Mouse (Mus musculus): ENCODE data around the gene Rtkn2. TPM values are rescaled to one million over a fixed set of nuclear protein-coding genes. Genes with fewer than 3 reads are reported as not detected.

The Rtkn2 gene
- polyA plus RNA-seq, 1 experiment from 2014 or later = 7.9 TPM

- H3K27me3 ChIP-seq = no peaks in the 10 kb centered on the region
- no peaks in the 10 kb centered on the region for H3K9me3 ChIP-seq (replicated peaks)
- ATAC-seq (ENCODE audit: insufficient number of reproducible peaks, low FRiP score, low TSS enrichment, low read depth) = no peak
- no peak overlapping the region for H3K4me3 ChIP-seq (replicated peaks)
- no peak overlapping the region for H3K9ac ChIP-seq
- H3K36me3 ChIP-seq = no peaks in the 10 kb centered on the region
- WGBS = 75% methylated on average over 8 of the region's 8 CpGs
- no peak overlapping the region for H3K4me2 ChIP-seq (replicated peaks)
- no peak overlapping the region for H3K27ac ChIP-seq (replicated peaks)
- no peaks in the 10 kb centered on the region for H3K4me1 ChIP-seq
Measured at GRCm38 (mm10) chr10:67964060-67964459, 15.3 kb upstream of the Rtkn2 start.

GRCm38 (mm10) chr10:67965251-67965986 lies 14.0 kb upstream of the Rtkn2 start:
- WGBS = 81% methylated on average over 4 of the region's 4 CpGs
- no peaks in the 10 kb centered on the region for H3K4me1 ChIP-seq

GRCm38 (mm10) chr10:67966102-67966501 lies 13.3 kb upstream of the Rtkn2 start:
- 25% methylated on average over 6 of the region's 6 CpGs for WGBS
- Histone ChIP-seq H3K27me3 (no peaks in the 10 kb centered on the region), H3K9ac (no peak overlapping the region), H3K27ac (replicated peaks) (0 out of 2 replicates have a peak overlapping the region, but pooled peaks have one; percentile 18), H3K4me1 (0 out of 2 replicates have a peak, but pooled peaks cover under 1% of the 10 kb centered on the region), H3K4me3 (replicated peaks) (no peak overlapping the region), H3K9me3 (replicated peaks) (no peaks in the 10 kb centered on the region), H3K36me3 (no peaks in the 10 kb centered on the region), H3K4me2 (replicated peaks) (no peak overlapping the region)
- no peak for ATAC-seq (ENCODE audit: insufficient number of reproducible peaks, low FRiP score, low TSS enrichment, low read depth)

More at GRCm38 (mm10) chr10:67965251-67965986, 14.0 kb upstream of the Rtkn2 start:
- H3K36me3 ChIP-seq = no peaks in the 10 kb centered on the region
- H3K4me3 ChIP-seq (replicated peaks) = no peak overlapping the region
- ATAC-seq (ENCODE audit: insufficient number of reproducible peaks, low FRiP score, low TSS enrichment, low read depth) = no peak
- H3K9ac ChIP-seq = no peak overlapping the region
- H3K4me2 ChIP-seq (replicated peaks) = no peak overlapping the region
- 0 out of 2 replicates have a peak overlapping the region, but pooled peaks have one; percentile 18 for H3K27ac ChIP-seq (replicated peaks)
- no peaks in the 10 kb centered on the region for H3K9me3 ChIP-seq (replicated peaks)
- no peaks in the 10 kb centered on the region for H3K27me3 ChIP-seq

- Histone ChIP-seq H3K9ac (no peak overlapping the region), H3K4me1 (0 out of 2 replicates have a peak, but pooled peaks cover 5% of the 10 kb centered on the region), H3K36me3 (no peaks in the 10 kb centered on the region), H3K27me3 (no peaks in the 10 kb centered on the region), H3K4me3 (replicated peaks) (no peak overlapping the region), H3K4me2 (replicated peaks) (no peak overlapping the region), H3K9me3 (replicated peaks) (no peaks in the 10 kb centered on the region), H3K27ac (replicated peaks) (no peak overlapping the region)
- no peak for ATAC-seq (ENCODE audit: insufficient number of reproducible peaks, low FRiP score, low TSS enrichment, low read depth)
- 76% methylated on average over 2 of the region's 2 CpGs for WGBS
Measured at GRCm38 (mm10) chr10:67966983-67967382, 12.4 kb upstream of the Rtkn2 start.

- Histone ChIP-seq H3K9ac (no peak overlapping the region), H3K4me2 (replicated peaks) (no peak overlapping the region), H3K36me3 (no peaks in the 10 kb centered on the region), H3K4me1 (0 out of 2 replicates have a peak, but pooled peaks cover 5% of the 10 kb centered on the region), H3K4me3 (replicated peaks) (no peak overlapping the region), H3K27me3 (no peaks in the 10 kb centered on the region), H3K27ac (replicated peaks) (no peak overlapping the region), H3K9me3 (replicated peaks) (no peaks in the 10 kb centered on the region)
- WGBS = 37% methylated on average over 11 of the region's 11 CpGs
- ATAC-seq (ENCODE audit: insufficient number of reproducible peaks, low FRiP score, low TSS enrichment, low read depth) = no peak
Measured at GRCm38 (mm10) chr10:67971166-67971796, 8.1 kb upstream of the Rtkn2 start.

GRCm38 (mm10) chr10:67977271-67977670 lies 2.1 kb upstream of the Rtkn2 start:
- H3K4me1 ChIP-seq = peaks cover 10% of the 10 kb centered on the region
- H3K9me3 ChIP-seq (replicated peaks) = no peaks in the 10 kb centered on the region
- H3K4me2 ChIP-seq (replicated peaks) = no peak overlapping the region
- H3K36me3 ChIP-seq = no peaks in the 10 kb centered on the region
- no peaks in the 10 kb centered on the region for H3K27me3 ChIP-seq
- no peak overlapping the region for H3K27ac ChIP-seq (replicated peaks)
- no peak for ATAC-seq (ENCODE audit: insufficient number of reproducible peaks, low FRiP score, low TSS enrichment, low read depth)
- WGBS = 44% methylated on average over 4 of the region's 4 CpGs
- no peak overlapping the region for H3K4me3 ChIP-seq (replicated peaks)
- no peak overlapping the region for H3K9ac ChIP-seq

GRCm38 (mm10) chr10:67983776-67984175 lies 4.4 kb downstream of the Rtkn2 start:
- Histone ChIP-seq H3K27ac (replicated peaks) (no peak overlapping the region), H3K4me1 (peaks cover 12% of the 10 kb centered on the region), H3K4me2 (replicated peaks) (no peak overlapping the region), H3K9me3 (replicated peaks) (no peaks in the 10 kb centered on the region), H3K27me3 (no peaks in the 10 kb centered on the region), H3K9ac (no peak overlapping the region), H3K4me3 (replicated peaks) (no peak overlapping the region), H3K36me3 (no peaks in the 10 kb centered on the region)
- no peak for ATAC-seq (ENCODE audit: insufficient number of reproducible peaks, low FRiP score, low TSS enrichment, low read depth)
- WGBS = 90% methylated on average over 8 of the region's 8 CpGs

- Histone ChIP-seq H3K9ac (no peak overlapping the region), H3K4me1 (peaks cover 12% of the 10 kb centered on the region), H3K4me2 (replicated peaks) (no peak overlapping the region), H3K27me3 (no peaks in the 10 kb centered on the region), H3K27ac (replicated peaks) (no peak overlapping the region), H3K36me3 (no peaks in the 10 kb centered on the region), H3K9me3 (replicated peaks) (no peaks in the 10 kb centered on the region), H3K4me3 (replicated peaks) (no peak overlapping the region)
- 35% methylated on average over 13 of the region's 13 CpGs for WGBS
- ATAC-seq (ENCODE audit: insufficient number of reproducible peaks, low FRiP score, low TSS enrichment, low read depth) = no peak
Measured at GRCm38 (mm10) chr10:67984271-67984943, 5.0 kb downstream of the Rtkn2 start.

- ATAC-seq (ENCODE audit: insufficient number of reproducible peaks, low FRiP score, low TSS enrichment, low read depth) = no peak
- 80% methylated on average over 17 of the region's 17 CpGs for WGBS
- H3K27ac ChIP-seq (replicated peaks) = no peak overlapping the region
Measured at GRCm38 (mm10) chr10:67985100-67985499, 5.7 kb downstream of the Rtkn2 start.

GRCm38 (mm10) chr10:67995356-67995755 lies 16.0 kb downstream of the Rtkn2 start:
- H3K4me2 ChIP-seq (replicated peaks) = no peak overlapping the region
- no peak overlapping the region for H3K4me3 ChIP-seq (replicated peaks)
- ATAC-seq (ENCODE audit: insufficient number of reproducible peaks, low FRiP score, low TSS enrichment, low read depth) = no peak
- no peaks in the 10 kb centered on the region for H3K27me3 ChIP-seq
- H3K9me3 ChIP-seq (replicated peaks) = no peaks in the 10 kb centered on the region
- WGBS = 85% methylated on average over 12 of the region's 12 CpGs
- H3K36me3 ChIP-seq = peaks cover 18% of the 10 kb centered on the region; the same call in 1 of the 2 replicates
- no peak overlapping the region for H3K9ac ChIP-seq
- no peak overlapping the region for H3K27ac ChIP-seq (replicated peaks)
- H3K4me1 ChIP-seq = peaks cover 5% of the 10 kb centered on the region; the same call in 1 of the 2 replicates

More at GRCm38 (mm10) chr10:67985100-67985499, 5.7 kb downstream of the Rtkn2 start:
- Histone ChIP-seq H3K4me1 (peaks cover 8% of the 10 kb centered on the region; the same call in 1 of the 2 replicates), H3K27me3 (no peaks in the 10 kb centered on the region), H3K9ac (no peak overlapping the region), H3K36me3 (no peaks in the 10 kb centered on the region), H3K4me3 (replicated peaks) (no peak overlapping the region), H3K4me2 (replicated peaks) (no peak overlapping the region), H3K9me3 (replicated peaks) (no peaks in the 10 kb centered on the region)

GRCm38 (mm10) chr10:67996171-67996570 lies 16.8 kb downstream of the Rtkn2 start:
- Histone ChIP-seq H3K9ac (no peak overlapping the region), H3K27ac (replicated peaks) (no peak overlapping the region), H3K4me1 (peaks cover 5% of the 10 kb centered on the region; the same call in 1 of the 2 replicates), H3K4me3 (replicated peaks) (no peak overlapping the region), H3K27me3 (no peaks in the 10 kb centered on the region), H3K9me3 (replicated peaks) (no peaks in the 10 kb centered on the region), H3K4me2 (replicated peaks) (no peak overlapping the region), H3K36me3 (peaks cover 11% of the 10 kb centered on the region; the same call in 1 of the 2 replicates)
- no peak for ATAC-seq (ENCODE audit: insufficient number of reproducible peaks, low FRiP score, low TSS enrichment, low read depth)
- 0% methylated on average over 1 of the region's 1 CpGs for WGBS
